Mouse (Mus musculus) layer of hippocampus, postnatal 25 days (tissue): ENCODE measurements around the gene Fam126b. TPM values are rescaled to one million over a fixed set of nuclear protein-coding genes. Genes with fewer than 3 reads are reported as not detected.
"Not testable (repeated sequence)": the region's sequence is repeated elsewhere in the genome, so short reads cannot be mapped to it uniquely, and the experiment has no call there.

Experiments used
- DNase-seq, 2 experiments: peaks; one replicate each; pipeline ENCODE4 v3.0.0; 2022; ENCODE audit warnings: mixed read lengths in 2 of 2, low spot score in 1 of 2; ENCODE audit errors: extremely low spot score in 1 of 2
- total RNA-seq, 2 experiments: library from RNA; stranded (reverse); gene quantifications; 2 replicates each; pipeline ENCODE4 v1.2.3; 2021

The Fam126b gene
- total RNA-seq = 100 to 1,000 TPM; 120 to 126 TPM

- peak; percentile 85 to 86 for DNase-seq
These were observed at the start of gene Fam126b, which contains the start of gene Ndufb3 for GRCm38 (mm10) chr1:58586171-58586997. TSS of gene Fam126b (minus strand) at chr1:58586323. TSS of gene Ndufb3 (plus strand) at chr1:58586384.

- not testable (repeated sequence) for DNase-seq
These were observed 42.7 kb upstream of the Fam126b start for GRCm38 (mm10) chr1:58628847-58629246.

GRCm38 (mm10) chr1:58621996-58622748 lies 36.0 kb upstream of the Fam126b start:
- DNase-seq = no peak

- DNase-seq = no peak
These were observed 35.1 kb upstream of the Fam126b start for GRCm38 (mm10) chr1:58621251-58621650.

DNA sequence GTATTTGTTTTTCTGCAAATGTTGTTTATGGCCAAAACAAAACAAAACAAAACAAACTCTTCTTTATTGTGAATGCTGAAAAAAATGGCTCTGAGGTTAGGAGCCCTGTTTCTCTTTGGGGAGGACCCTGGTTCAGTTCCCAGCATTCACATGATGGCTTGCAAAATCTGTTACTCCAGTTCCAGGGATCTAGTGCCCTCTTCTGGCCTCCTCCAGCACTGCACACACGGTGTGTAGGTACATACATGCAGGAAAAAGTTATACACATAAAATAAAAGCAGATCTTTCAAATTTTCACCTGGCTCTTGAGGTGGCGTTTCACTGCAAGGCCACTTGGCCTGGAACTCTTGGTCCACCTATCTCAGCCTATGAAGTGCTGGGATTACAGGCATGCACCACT lies 32.6 kb upstream of the Fam126b start:
- no peak for DNase-seq

- no peak for DNase-seq
These were observed 32.0 kb upstream of the Fam126b start for GRCm38 (mm10) chr1:58617978-58618668.

DNA sequence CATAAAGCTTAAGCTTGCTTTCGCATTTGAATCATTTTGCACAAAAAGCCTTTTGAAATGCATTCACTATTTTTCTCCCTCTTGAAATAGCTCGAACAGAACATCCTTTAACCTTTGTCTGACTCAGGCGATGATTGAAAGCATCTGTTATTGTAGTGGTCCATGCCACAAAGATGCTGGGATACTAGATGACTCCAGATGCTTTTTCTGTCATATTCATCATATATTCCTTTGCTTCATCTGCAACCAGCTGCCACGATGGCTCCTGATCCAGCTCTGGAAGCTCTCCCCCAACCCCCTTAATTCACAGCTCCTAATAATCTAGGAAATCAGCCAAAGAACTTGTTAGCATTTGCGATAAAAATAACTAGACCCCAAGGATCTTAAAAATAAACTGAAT lies 31.0 kb upstream of the Fam126b start:
- no peak for DNase-seq

GRCm38 (mm10) chr1:58616176-58616575 lies 30.1 kb upstream of the Fam126b start:
- DNase-seq = no peak

GRCm38 (mm10) chr1:58615146-58615545 lies 29.0 kb upstream of the Fam126b start:
- no peak for DNase-seq

GRCm38 (mm10) chr1:58614424-58614823 lies 28.3 kb upstream of the Fam126b start:
- DNase-seq = no peak

GRCm38 (mm10) chr1:58613786-58614185 lies 27.7 kb upstream of the Fam126b start:
- peak; percentile 16 to 19 for DNase-seq

- no peak for DNase-seq
These were observed 24.5 kb upstream of the Fam126b start for GRCm38 (mm10) chr1:58610611-58611010.

GRCm38 (mm10) chr1:58610166-58610565 lies 24.0 kb upstream of the Fam126b start:
- DNase-seq = no peak

- DNase-seq = not testable (repeated sequence)
These were observed 23.5 kb upstream of the Fam126b start for GRCm38 (mm10) chr1:58609591-58609990.

DNA sequence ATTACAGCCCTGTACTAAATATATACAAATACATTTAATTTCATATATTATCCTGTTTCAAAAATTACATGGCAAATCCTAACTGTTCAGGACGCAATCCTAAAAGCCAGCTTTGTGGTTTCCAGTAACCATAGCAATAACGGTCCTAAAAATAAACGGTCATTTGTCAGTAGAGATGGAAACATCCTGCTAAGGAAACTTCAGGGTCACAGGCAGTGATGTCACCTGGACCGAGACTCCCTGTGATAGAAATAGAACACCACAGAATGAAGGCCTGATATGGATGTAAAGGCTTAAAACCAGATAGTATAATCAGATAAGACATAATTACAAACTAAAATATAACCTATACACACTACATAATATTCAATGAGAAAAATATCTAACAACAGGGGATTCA lies 17.6 kb upstream of the Fam126b start:
- DNase-seq = no peak

GRCm38 (mm10) chr1:58602681-58603080 lies 16.6 kb upstream of the Fam126b start:
- DNase-seq = no peak

- no peak for DNase-seq
These were observed 1.4 kb upstream of the Fam126b start for GRCm38 (mm10) chr1:58587491-58587890.

GRCm38 (mm10) chr1:58585373-58586170 lies 551 bp downstream of the Fam126b start:
- peak in 1 of 2 experiments; percentile 6 for DNase-seq

GRCm38 (mm10) chr1:58584271-58584670 lies 1.9 kb downstream of the Fam126b start:
- DNase-seq = no peak

DNA sequence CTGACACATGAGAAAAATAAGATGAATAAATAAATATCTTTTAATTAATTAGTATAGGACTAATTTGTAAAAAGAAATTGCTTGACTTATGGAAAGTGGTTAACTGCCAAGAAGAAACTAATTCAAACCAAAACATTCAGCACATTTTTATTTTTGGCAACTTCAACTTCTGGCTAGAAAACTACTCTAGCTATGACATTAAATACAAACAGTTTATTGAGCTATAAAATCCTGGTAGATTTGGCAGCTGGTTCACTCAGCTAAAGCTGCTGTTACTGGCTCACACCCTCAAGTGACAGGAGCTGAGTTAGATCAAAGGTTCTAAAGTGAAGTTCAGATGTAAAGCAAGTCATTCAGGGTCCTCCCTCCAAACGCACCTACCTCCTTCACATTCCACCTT lies 3.5 kb downstream of the Fam126b start:
- no peak for DNase-seq
